Mouse (Mus musculus) olfactory bulb, adult 2 months (tissue): Measurements from ENCODE around the gene Prss34.

ENCODE experiments used
- CTCF ChIP-seq: fragments of 200-500 bp; IDR thresholded peaks from 2 replicates; pipeline ENCODE4 v1.5.1; 2012; ENCODE audit warnings: low read depth, mild to moderate bottlenecking, low read length, moderate library complexity; ENCODE audit not compliant: insufficient read depth
- POLR2A ChIP-seq: fragments of 200-500 bp; IDR thresholded peaks from 2 replicates; pipeline ENCODE4 v1.6.1; 2012; ENCODE audit warnings: mild to moderate bottlenecking, low read depth, low read length, moderate library complexity; ENCODE audit not compliant: insufficient read depth

GRCm38 (mm10) chr17:25322930-25323329 lies 24.7 kb downstream of the Prss34 start:
- TF ChIP-seq CTCF (no peak), POLR2A (no peak)
